Mouse (Mus musculus): ENCODE data around the gene Rmdn2.

DNA sequence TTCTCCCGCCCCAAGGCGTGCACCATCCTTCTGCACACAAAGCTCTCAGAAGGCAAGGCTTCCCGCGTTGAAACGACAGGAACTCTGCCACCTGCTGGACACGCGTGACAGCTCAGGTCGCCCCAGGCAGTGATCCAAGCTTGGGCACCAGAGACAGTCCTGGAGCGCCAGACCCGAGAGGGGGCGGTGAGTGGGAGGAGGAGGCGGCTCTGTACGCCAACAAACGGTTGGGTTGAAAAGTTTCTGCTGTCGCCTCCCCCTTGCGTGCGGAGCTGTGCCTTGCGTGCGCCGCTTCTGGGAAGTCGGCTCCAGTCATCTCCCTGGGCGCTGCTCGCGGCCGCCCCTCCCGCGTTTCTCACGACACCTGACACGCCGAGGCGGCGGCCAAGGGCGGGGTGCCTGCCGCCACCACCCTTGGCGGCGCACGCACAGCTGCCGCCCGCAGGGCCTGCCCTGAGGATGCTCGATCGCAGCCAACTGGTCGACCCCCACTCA lies 104.0 kb downstream of the Rmdn2 start:
- TF ChIP-seq CTCF (IDR thresholded peaks at IDR 0.05; ENCODE audit: low read depth), result peak; percentile 93
- no peak for TF ChIP-seq EP300 (optimal IDR thresholded peaks at IDR 0.05)

Measured in stomach, postnatal 0 days (tissue).